Mouse (Mus musculus) liver, embryonic 16.5 days (tissue): Measurements from ENCODE around the gene Pacrg. TPM values are rescaled to one million over a fixed set of nuclear protein-coding genes. Genes with fewer than 3 reads are reported as not detected.

Experiments
- ATAC-seq: fragments of 200-750 bp; cut with Nextera tagmentation; 2 replicates; pipeline ENCODE4 v1.8.0; 2017; ENCODE audit warnings: low read depth, mild to moderate bottlenecking, moderate number of reproducible peaks, moderate library complexity
- H3K27ac ChIP-seq: fragments of 300-500 bp; sonication (generic); 2 replicates; pipeline ENCODE4 v1.5.1; 2014; ENCODE audit warnings: mild to moderate bottlenecking, low read length
- H3K27me3 ChIP-seq: fragments of 300-500 bp; sonication (generic); 2 replicates; pipeline ENCODE4 v1.6.1; 2014; ENCODE audit warnings: low read depth, low read length, mixed read lengths; ENCODE audit not compliant: control insufficient read depth, insufficient read depth
- H3K36me3 ChIP-seq: fragments of 300-500 bp; sonication (generic); 2 replicates; pipeline ENCODE4 v1.6.1; 2014; ENCODE audit warnings: mild to moderate bottlenecking; ENCODE audit not compliant: control insufficient read depth, insufficient read depth
- H3K4me1 ChIP-seq: fragments of 300-500 bp; sonication (generic); 2 replicates; pipeline ENCODE4 v1.6.1; 2014; ENCODE audit warnings: low read depth, low read length, mixed read lengths; ENCODE audit not compliant: control insufficient read depth
- H3K4me2 ChIP-seq: fragments of 300-500 bp; sonication (generic); 2 replicates; pipeline ENCODE4 v1.6.1; 2014; ENCODE audit warnings: low read depth, low read length, mixed read lengths
- H3K4me3 ChIP-seq: fragments of 300-500 bp; sonication (generic); 2 replicates; pipeline ENCODE4 v1.5.1; 2014; ENCODE audit warnings: low read depth, mild to moderate bottlenecking, low read length
- H3K9ac ChIP-seq: fragments of 300-500 bp; sonication (generic); 2 replicates; pipeline ENCODE4 v1.6.1; 2014; ENCODE audit warnings: low read depth, low read length
- H3K9me3 ChIP-seq: fragments of 300-500 bp; sonication (generic); replicated peaks from 2 replicates; pipeline ENCODE4 v1.6.1; 2016; ENCODE audit warnings: low read length; ENCODE audit not compliant: control insufficient read depth
- WGBS: fragments of 180-500 bp; shearing (Covaris S2); extraction: QIAGEN DNeasy Blood & Tissue Kit; methylation state at CpG from one replicate; pipeline ENCODE4 v1.1.7; 2014; ENCODE audit not compliant: insufficient replicate concordance; 5-methylcytosine and 5-hydroxymethylcytosine counted together
- polyA plus RNA-seq: library from polyadenylated mRNA; unstranded; fragments of >200 nt; fragmentation: Nextera tagmentation; extraction: Ambion mirVana; gene quantifications from 2 replicates; pipeline ENCODE4 v1.2.1, GENCODE M21; 2015

Gene Pacrg
- polyA plus RNA-seq, 1 experiment from 2014 or later = not detected

GRCm38 (mm10) chr17:10766735-10767406 is 73.2 kb downstream of the Pacrg start:
- Histone ChIP-seq H3K9ac (no peak overlapping the region), H3K4me3 (no peak overlapping the region), H3K27ac (no peak overlapping the region), H3K4me1 (no peaks in the 10 kb centered on the region), H3K27me3 (no peaks in the 10 kb centered on the region), H3K9me3 (no peaks in the 10 kb centered on the region), H3K36me3 (no peaks in the 10 kb centered on the region), H3K4me2 (no peak overlapping the region)
- no peak for ATAC-seq
- WGBS = 52% methylated on average over 10 of the region's 10 CpGs

GRCm38 (mm10) chr17:10764343-10764742 is 75.8 kb downstream of the Pacrg start:
- ATAC-seq = no peak
- WGBS = 53% methylated on average over 1 of the region's 1 CpGs
- Histone ChIP-seq H3K9me3 (no peaks in the 10 kb centered on the region), H3K4me1 (no peaks in the 10 kb centered on the region), H3K4me2 (no peak overlapping the region), H3K4me3 (no peak overlapping the region), H3K27ac (no peak overlapping the region), H3K9ac (no peak overlapping the region), H3K36me3 (no peaks in the 10 kb centered on the region), H3K27me3 (no peaks in the 10 kb centered on the region)

- Histone ChIP-seq H3K27ac (no peak overlapping the region), H3K9ac (no peak overlapping the region), H3K36me3 (no peaks in the 10 kb centered on the region), H3K4me1 (no peaks in the 10 kb centered on the region), H3K4me2 (no peak overlapping the region), H3K4me3 (no peak overlapping the region), H3K9me3 (no peaks in the 10 kb centered on the region), H3K27me3 (no peaks in the 10 kb centered on the region)
- ATAC-seq = no peak
- WGBS = 63% methylated on average over 5 of the region's 5 CpGs
Measured at GRCm38 (mm10) chr17:10757455-10757854, 82.7 kb downstream of the Pacrg start.

- no peaks in the 10 kb centered on the region for H3K4me1 ChIP-seq
- no peaks in the 10 kb centered on the region for H3K9me3 ChIP-seq
- H3K4me3 ChIP-seq = no peak overlapping the region
- no peak overlapping the region for H3K27ac ChIP-seq
- no peaks in the 10 kb centered on the region for H3K27me3 ChIP-seq
- H3K36me3 ChIP-seq = no peaks in the 10 kb centered on the region
- no peak overlapping the region for H3K9ac ChIP-seq
- ATAC-seq = no peak
- H3K4me2 ChIP-seq = no peak overlapping the region
- 44% methylated on average over 4 of the region's 4 CpGs for WGBS
Measured at GRCm38 (mm10) chr17:10744709-10745461, 95.2 kb downstream of the Pacrg start.

GRCm38 (mm10) chr17:10740083-10740482 is 100.0 kb downstream of the Pacrg start:
- H3K36me3 ChIP-seq = no peaks in the 10 kb centered on the region
- no peaks in the 10 kb centered on the region for H3K27me3 ChIP-seq
- no peak overlapping the region for H3K4me2 ChIP-seq
- H3K9ac ChIP-seq = no peak overlapping the region
- 44% methylated on average over 2 of the region's 2 CpGs for WGBS
- no peaks in the 10 kb centered on the region for H3K4me1 ChIP-seq
- no peaks in the 10 kb centered on the region for H3K9me3 ChIP-seq
- peak; percentile 35; the same call in 1 of the 2 replicates for ATAC-seq
- H3K27ac ChIP-seq = no peak overlapping the region
- no peak overlapping the region for H3K4me3 ChIP-seq

GRCm38 (mm10) chr17:10737966-10738365 is 102.1 kb downstream of the Pacrg start:
- no peaks in the 10 kb centered on the region for H3K4me1 ChIP-seq
- H3K36me3 ChIP-seq = no peaks in the 10 kb centered on the region
- peak; percentile 76 for ATAC-seq
- H3K27me3 ChIP-seq = no peaks in the 10 kb centered on the region
- H3K4me2 ChIP-seq = no peak overlapping the region
- no peak overlapping the region for H3K9ac ChIP-seq
- H3K4me3 ChIP-seq = no peak overlapping the region
- H3K9me3 ChIP-seq = no peaks in the 10 kb centered on the region
- H3K27ac ChIP-seq = peak overlapping the region; percentile 55

- Histone ChIP-seq H3K27me3 (no peaks in the 10 kb centered on the region), H3K27ac (no peak overlapping the region), H3K9me3 (no peaks in the 10 kb centered on the region), H3K4me1 (no peaks in the 10 kb centered on the region), H3K9ac (no peak overlapping the region), H3K4me3 (no peak overlapping the region), H3K4me2 (no peak overlapping the region), H3K36me3 (no peaks in the 10 kb centered on the region)
- ATAC-seq = 0 out of 2 replicates have a peak, but pooled peaks have one; percentile 55
- WGBS = 45% methylated on average over 6 of the region's 6 CpGs
Measured at GRCm38 (mm10) chr17:10734733-10735132, 105.4 kb downstream of the Pacrg start.

GRCm38 (mm10) chr17:10732303-10733048 is 107.6 kb downstream of the Pacrg start:
- Histone ChIP-seq H3K9me3 (no peaks in the 10 kb centered on the region), H3K9ac (no peak overlapping the region), H3K4me2 (no peak overlapping the region), H3K4me1 (no peaks in the 10 kb centered on the region), H3K27ac (no peak overlapping the region), H3K27me3 (no peaks in the 10 kb centered on the region), H3K36me3 (no peaks in the 10 kb centered on the region), H3K4me3 (no peak overlapping the region)
- 51% methylated on average over 4 of the region's 4 CpGs for WGBS
- no peak for ATAC-seq

GRCm38 (mm10) chr17:10724853-10725252 is 115.3 kb downstream of the Pacrg start:
- no peak overlapping the region for H3K4me2 ChIP-seq
- ATAC-seq = 0 out of 2 replicates have a peak, but pooled peaks have one; percentile 9
- no peaks in the 10 kb centered on the region for H3K27me3 ChIP-seq
- no peak overlapping the region for H3K9ac ChIP-seq
- H3K36me3 ChIP-seq = no peaks in the 10 kb centered on the region
- H3K4me1 ChIP-seq = no peaks in the 10 kb centered on the region; the same call in 1 of the 2 replicates
- no peak overlapping the region for H3K4me3 ChIP-seq
- WGBS = 39% methylated on average over 3 of the region's 3 CpGs
- H3K27ac ChIP-seq = no peak overlapping the region
- no peaks in the 10 kb centered on the region for H3K9me3 ChIP-seq
